Mouse (Mus musculus) v-Abl transformed pro-B cells (cell line): ENCODE results near the gene Bmp3.

ENCODE experiments used
- in situ Hi-C, 2 experiments: fragments of 400-800 bp; cut with MboI; formaldehyde crosslinking; loops; one replicate each; pipeline ENCODE4 v1.15.1; 2025; ENCODE audit not compliant: unreplicated experiment in 2 of 2

The Bmp3 gene

DNA sequence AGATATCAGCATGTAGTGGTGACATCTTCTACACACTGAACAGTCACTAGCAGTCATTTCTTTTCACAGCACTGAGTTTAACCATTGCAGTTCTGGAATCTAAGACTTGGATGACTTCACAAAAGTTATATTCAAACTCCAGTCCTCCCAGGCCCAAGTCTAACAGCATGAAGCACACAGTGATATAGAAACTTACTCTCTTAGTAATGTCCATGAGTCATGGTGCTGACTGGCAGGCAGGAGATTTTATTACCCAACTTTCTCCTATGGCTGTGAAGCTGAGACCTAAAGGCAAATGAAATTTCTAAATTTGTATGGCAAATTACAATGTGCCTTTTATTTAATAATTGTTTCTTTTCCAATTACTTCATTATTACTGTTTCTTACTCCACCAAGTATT lies 43.7 kb downstream of the Bmp3 start:
- in situ Hi-C loops: no loop called here

DNA sequence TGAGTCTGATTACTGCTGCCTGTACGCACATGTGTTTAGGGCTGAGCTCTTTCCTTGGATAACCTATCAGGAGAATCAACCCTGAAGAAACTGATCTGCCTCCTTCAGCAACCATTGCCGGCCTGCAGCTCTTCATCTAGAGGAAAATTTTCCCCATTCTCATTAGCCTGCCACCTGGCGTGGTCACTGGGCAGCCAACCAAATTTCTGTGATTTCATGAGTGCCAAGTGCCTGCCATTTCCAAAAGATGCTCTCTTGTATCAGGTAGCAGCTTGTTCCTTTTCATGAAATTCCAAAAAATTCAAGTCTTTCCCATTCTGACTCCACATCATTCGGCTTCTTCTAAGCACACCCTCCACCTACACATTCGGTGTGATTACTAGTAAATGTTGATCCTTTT lies 46.7 kb downstream of the Bmp3 start:
- in situ Hi-C loops: no loop called here

DNA sequence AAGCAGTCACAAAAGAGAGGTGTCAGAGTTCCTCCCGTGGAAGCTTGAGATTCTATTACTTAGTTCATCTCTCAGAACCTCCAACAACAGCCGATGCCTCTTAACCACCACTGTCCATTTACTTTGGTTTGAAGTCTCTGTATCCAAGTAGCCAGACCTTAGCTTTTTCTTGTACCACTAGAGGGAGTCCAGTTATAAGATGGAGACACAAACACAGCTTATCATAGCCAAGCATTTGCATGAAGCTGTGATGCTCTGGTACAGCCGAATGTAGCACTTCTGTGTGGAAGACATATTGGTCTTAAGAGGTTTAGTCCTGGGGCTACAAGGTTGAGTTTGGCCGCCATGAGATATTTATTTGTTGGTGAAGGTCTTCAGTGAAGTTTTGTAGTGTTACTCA lies 48.1 kb downstream of the Bmp3 start:
- in situ Hi-C loops: no loop called here

DNA sequence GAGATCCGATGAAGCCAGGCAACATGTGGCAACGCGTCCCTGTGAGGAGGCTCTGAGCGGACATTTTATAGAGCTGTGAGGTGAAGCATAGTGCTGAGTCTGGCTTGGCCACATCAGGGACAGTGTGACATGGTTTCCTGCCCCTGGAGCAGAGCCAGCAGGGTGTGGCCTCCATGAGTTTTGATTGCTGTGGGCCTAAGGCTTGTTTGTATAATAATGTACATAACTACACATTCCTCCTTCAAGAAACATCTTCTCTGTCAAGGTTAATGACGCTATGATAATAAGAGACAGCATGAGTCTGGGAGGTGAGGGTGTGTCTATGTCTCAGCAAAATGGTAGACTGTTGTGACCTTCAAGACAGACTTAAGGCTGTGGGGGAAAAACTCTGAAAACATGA lies 64.5 kb downstream of the Bmp3 start:
- in situ Hi-C loops: no loop called here

DNA sequence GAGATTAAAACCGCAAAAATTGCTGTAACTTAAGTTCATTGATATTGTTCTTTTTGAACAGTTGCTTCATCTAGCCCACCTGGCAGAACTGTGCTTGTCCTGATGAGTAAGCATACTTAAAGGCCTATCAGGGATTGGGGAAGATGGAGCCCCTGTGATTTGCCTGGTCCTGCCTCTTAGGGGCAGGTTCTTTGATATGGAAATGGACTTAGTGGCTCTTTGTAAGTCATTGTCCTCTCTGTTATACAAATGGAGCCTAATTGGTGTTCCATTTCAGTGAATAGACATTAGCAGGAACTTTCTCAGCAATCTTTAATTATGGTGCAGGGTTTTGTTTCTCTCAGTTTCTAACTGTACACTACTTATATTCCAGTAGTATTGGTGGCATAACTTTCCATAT lies 67.4 kb downstream of the Bmp3 start:
- in situ Hi-C loops: no loop called here

DNA sequence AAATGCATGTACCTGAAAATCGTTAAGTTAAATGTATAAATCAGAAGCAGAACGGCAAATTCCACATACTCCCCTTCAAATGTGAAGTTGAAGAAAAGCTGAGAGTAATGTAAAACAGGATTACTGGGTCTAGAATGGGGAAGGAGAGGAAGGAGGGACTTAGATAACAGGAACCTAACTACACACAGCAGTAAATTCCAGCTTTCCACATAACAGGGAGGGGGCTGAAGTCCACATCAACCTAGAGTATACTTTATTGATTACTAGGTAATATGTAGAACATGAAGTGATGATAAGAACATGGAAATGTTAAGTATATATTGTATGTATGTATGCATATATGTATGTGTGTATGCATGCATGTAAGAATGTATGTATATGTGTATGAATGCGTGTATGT lies 68.7 kb downstream of the Bmp3 start:
- in situ Hi-C loops: no loop called here
